Mouse (Mus musculus): ENCODE results near the gene Gm42791.

- TF ChIP-seq GATA1 (IDR thresholded peaks at IDR 0.05; ENCODE audit: low read length) (no peak), TAL1 (IDR thresholded peaks at IDR 0.05; ENCODE audit: low read length) (no peak)
Observed at GRCm38 (mm10) chr5:148939948-148940382, 55.0 kb downstream of the Gm42791 start.

Measured in erythroblast, embryonic 14.5 days (primary cell).